Mouse (Mus musculus) lung, embryonic 16.5 days (tissue): ENCODE data around the gene Wnt7a. TPM values are rescaled to one million over a fixed set of nuclear protein-coding genes. Genes with fewer than 3 reads are reported as not detected.
A peak's percentile ranks its signal among the peaks of the same experiment; 100 is the strongest.

Source experiments
- ATAC-seq: fragments of 200-750 bp; cut with Nextera tagmentation; 2 replicates; pipeline ENCODE4 v1.8.0; 2017; ENCODE audit warnings: low read depth, mild to moderate bottlenecking, moderate library complexity
- H3K27ac ChIP-seq: fragments of 300-500 bp; sonication (generic); 2 replicates; pipeline ENCODE4 v1.5.1; 2014; ENCODE audit warnings: mild to moderate bottlenecking, control low read depth, low read length
- H3K27me3 ChIP-seq: fragments of 300-500 bp; sonication (generic); 2 replicates; pipeline ENCODE4 v1.6.1; 2014; ENCODE audit warnings: low read depth, low read length, mixed read lengths; ENCODE audit not compliant: control insufficient read depth, insufficient read depth
- H3K36me3 ChIP-seq: fragments of 300-500 bp; sonication (generic); 2 replicates; pipeline ENCODE4 v1.6.1; 2014; ENCODE audit warnings: low read length; ENCODE audit not compliant: control insufficient read depth, insufficient read depth
- H3K4me1 ChIP-seq: fragments of 300-500 bp; sonication (generic); replicated peaks from 2 replicates; pipeline ENCODE4 v1.6.1; 2014; ENCODE audit warnings: low read length, mixed read lengths; ENCODE audit not compliant: control insufficient read depth, insufficient read depth
- H3K4me2 ChIP-seq: fragments of 300-500 bp; sonication (generic); 2 replicates; pipeline ENCODE4 v1.6.1; 2014; ENCODE audit warnings: low read depth, low read length, control low read depth
- H3K4me3 ChIP-seq: fragments of 300-500 bp; sonication (generic); 2 replicates; pipeline ENCODE4 v1.5.1; 2014; ENCODE audit warnings: mild to moderate bottlenecking, low read length, control low read depth
- H3K9ac ChIP-seq: fragments of 300-500 bp; sonication (generic); 2 replicates; pipeline ENCODE4 v1.6.1; 2014; ENCODE audit warnings: low read length, control low read depth
- H3K9me3 ChIP-seq: fragments of 300-500 bp; sonication (generic); 2 replicates; pipeline ENCODE4 v1.6.1; 2016; ENCODE audit warnings: low read length; ENCODE audit not compliant: control insufficient read depth
- WGBS: fragments of 180-500 bp; shearing (Covaris S2); extraction: QIAGEN DNeasy Blood & Tissue Kit; methylation state at CpG from one replicate; pipeline ENCODE4 v1.1.7; 2014; 5-methylcytosine and 5-hydroxymethylcytosine counted together
- polyA plus RNA-seq: library from polyadenylated mRNA; unstranded; fragments of >200 nt; fragmentation: Nextera tagmentation; extraction: Ambion mirVana; gene quantifications from 2 replicates; pipeline ENCODE4 v1.2.1, GENCODE M21; 2015

The Wnt7a gene
- polyA plus RNA-seq, 1 experiment from 2014 or later: 2.5 TPM

DNA sequence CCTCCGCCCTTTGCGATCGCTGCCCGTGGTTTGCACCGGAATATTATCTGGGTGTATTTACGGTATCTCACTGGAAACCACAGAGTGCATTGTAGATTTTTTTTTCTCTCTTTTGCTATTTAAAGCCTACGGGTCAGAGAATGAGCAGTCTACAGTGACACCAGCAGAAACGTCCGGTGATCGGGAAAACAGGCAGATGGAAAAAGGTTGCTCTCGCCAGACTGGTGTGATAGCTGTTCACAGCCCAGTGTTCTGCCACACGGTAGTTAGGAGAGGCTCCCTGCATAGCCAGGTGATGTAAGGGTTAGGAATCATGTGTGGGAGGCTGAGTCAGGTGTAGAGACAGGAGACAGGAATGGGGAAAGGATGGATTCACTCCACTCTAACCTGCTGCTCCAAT, 10.6 kb downstream of the Wnt7a start:
- Histone ChIP-seq H3K27me3 (no peaks in the 10 kb centered on the region; the same call in 1 of the 2 replicates), H3K27ac (no peak overlapping the region), H3K9ac (no peak overlapping the region), H3K9me3 (no peaks in the 10 kb centered on the region), H3K4me3 (no peak overlapping the region), H3K36me3 (no peaks in the 10 kb centered on the region), H3K4me2 (no peak overlapping the region), H3K4me1 (no peaks in the 10 kb centered on the region)
- ATAC-seq: no peak
- 67% methylated on average over 12 of the region's 12 CpGs for WGBS

DNA sequence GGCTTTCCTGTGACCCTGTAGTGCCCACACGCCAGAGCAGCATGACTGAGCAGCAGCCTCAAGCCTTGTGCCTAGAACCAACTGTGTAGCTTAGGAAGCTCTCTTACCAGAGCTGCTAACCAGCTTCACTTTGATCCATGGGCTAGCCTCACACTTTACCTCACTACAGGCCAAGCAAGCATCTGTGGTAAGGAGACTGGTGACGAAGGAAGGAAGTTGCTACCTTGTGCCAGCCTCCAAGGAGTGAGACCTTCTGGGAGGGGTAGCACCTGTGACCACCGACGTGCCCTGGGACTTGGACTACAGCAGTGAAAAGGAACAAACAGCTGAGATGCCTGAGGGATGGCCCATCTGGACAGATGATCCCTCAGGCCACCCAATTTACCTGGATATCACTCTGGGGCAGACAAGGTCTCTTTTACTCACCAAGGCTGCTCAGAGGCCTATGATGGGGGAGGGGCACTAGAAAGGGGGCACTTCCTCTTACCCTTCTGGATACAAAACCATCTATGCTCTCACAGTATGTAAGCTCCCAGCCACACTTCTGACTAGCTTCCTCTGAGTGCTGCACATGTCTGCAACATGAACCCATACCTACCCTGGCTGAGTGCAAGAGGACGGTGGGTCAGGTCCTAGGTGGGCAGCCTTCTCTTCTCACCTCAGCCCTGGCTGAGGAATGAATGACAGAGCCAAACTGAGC, 18.5 kb downstream of the Wnt7a start:
- Histone ChIP-seq H3K9ac (no peak overlapping the region), H3K4me2 (no peak overlapping the region), H3K27me3 (no peaks in the 10 kb centered on the region), H3K36me3 (no peaks in the 10 kb centered on the region), H3K4me1 (peaks cover 3% of the 10 kb centered on the region; the same call in 1 of the 2 replicates), H3K4me3 (no peak overlapping the region), H3K27ac (no peak overlapping the region), H3K9me3 (no peaks in the 10 kb centered on the region; the same call in 1 of the 2 replicates)
- WGBS: 78% methylated on average over 5 of the region's 5 CpGs
- ATAC-seq: no peak

DNA sequence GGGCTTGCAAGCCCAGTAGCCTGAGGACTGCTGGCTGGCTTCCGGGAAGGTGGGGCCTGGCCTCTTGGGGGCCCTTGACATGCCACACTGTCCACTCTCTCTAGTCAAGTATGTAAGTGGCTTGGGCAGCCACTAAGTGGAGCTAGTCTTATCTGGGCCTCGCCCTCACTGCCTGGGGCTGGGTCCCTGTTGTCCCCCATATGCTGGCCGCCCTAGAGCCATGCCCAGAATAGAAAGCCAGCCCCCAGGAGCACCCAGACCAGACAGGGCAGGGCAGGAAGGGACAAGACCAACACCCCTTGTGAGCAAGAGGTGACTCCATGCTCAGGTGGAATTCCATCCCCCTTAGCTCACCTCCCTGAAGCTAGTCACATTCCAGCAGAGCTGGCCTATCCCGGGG, 22.0 kb downstream of the Wnt7a start:
- peak; percentile 97 for ATAC-seq
- H3K4me3 ChIP-seq: no peak overlapping the region
- no peak overlapping the region for H3K4me2 ChIP-seq
- no peaks in the 10 kb centered on the region for H3K36me3 ChIP-seq
- no peaks in the 10 kb centered on the region; the same call in 1 of the 2 replicates for H3K9me3 ChIP-seq
- H3K27me3 ChIP-seq: no peaks in the 10 kb centered on the region
- H3K27ac ChIP-seq: peak overlapping the region; percentile 86
- peaks cover 3% of the 10 kb centered on the region; the same call in 1 of the 2 replicates for H3K4me1 ChIP-seq
- H3K9ac ChIP-seq: no peak overlapping the region
- WGBS: 42% methylated on average over 4 of the region's 4 CpGs

DNA sequence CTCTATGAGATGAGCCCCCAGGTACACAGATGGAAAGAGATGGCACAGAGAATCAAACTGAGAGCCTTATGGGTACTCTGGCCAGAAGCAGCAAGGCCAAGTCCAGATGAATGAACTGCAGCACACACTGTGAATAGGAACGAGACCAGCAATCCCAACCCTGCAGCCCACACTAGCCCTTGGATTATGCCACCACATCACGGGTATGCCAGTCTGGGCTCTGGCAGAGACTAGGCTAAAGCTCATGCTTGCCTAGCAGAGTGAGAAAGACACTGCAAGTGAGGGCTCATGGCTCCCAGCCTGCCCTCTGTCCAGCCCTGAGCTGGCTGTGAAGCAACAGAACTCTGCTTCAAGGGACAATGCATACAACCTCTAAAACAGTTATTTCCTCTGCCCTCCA, 26.7 kb downstream of the Wnt7a start:
- Histone ChIP-seq H3K9ac (no peak overlapping the region), H3K27me3 (no peaks in the 10 kb centered on the region), H3K4me2 (no peak overlapping the region), H3K27ac (no peak overlapping the region), H3K36me3 (no peaks in the 10 kb centered on the region), H3K4me1 (peaks cover 7% of the 10 kb centered on the region), H3K9me3 (no peaks in the 10 kb centered on the region), H3K4me3 (no peak overlapping the region)
- 76% methylated on average over 2 of the region's 2 CpGs for WGBS
- no peak for ATAC-seq

DNA sequence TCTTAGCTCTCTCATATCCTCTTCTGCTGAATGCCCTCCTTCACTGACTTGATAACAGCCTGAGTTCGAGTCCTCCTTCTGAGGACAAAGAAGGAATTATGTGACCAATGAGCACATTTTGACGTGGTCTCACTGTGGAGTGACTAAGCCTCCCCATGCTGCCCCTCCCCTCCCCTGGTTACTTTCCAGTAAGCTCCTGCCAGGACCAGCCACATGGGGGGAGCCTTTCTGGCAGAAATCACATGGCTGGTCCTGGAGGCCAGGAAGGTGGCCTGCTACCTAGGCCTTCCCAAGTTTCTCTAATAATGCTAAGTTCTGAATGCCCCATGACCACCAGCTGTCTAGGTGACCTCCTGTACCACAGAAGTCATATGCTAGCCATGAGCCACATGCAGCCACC, 27.3 kb downstream of the Wnt7a start:
- Histone ChIP-seq H3K27me3 (no peaks in the 10 kb centered on the region), H3K9ac (no peak overlapping the region), H3K9me3 (no peaks in the 10 kb centered on the region), H3K4me2 (no peak overlapping the region), H3K27ac (no peak overlapping the region), H3K4me1 (peaks cover 7% of the 10 kb centered on the region), H3K4me3 (no peak overlapping the region), H3K36me3 (no peaks in the 10 kb centered on the region)
- no peak for ATAC-seq
- WGBS: 37% methylated on average over 2 of the region's 2 CpGs

DNA sequence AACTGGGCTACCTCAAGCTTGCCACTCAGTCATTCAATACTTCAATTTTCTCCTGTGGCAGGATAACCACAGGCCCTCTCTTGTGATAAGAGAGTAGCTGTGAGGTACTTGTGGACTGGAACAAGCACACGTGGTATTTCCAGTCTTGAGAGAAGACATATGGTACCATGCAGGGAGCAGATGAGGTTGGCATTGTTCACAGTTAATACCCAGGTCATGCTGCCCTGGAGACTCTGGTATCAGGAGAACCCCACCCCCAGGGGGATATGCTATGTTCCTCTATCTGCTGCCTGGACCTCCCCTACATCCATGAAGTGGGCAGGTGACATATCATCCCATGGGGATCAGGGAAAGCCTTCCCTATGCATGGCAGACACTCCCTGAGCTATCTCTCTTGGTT, 27.9 kb downstream of the Wnt7a start:
- Histone ChIP-seq H3K36me3 (no peaks in the 10 kb centered on the region), H3K9me3 (no peaks in the 10 kb centered on the region), H3K4me3 (no peak overlapping the region), H3K27ac (no peak overlapping the region), H3K4me2 (no peak overlapping the region), H3K4me1 (peaks cover 4% of the 10 kb centered on the region), H3K9ac (no peak overlapping the region), H3K27me3 (no peaks in the 10 kb centered on the region)
- WGBS: 17% methylated on average over 1 of the region's 1 CpGs
- no peak for ATAC-seq

DNA sequence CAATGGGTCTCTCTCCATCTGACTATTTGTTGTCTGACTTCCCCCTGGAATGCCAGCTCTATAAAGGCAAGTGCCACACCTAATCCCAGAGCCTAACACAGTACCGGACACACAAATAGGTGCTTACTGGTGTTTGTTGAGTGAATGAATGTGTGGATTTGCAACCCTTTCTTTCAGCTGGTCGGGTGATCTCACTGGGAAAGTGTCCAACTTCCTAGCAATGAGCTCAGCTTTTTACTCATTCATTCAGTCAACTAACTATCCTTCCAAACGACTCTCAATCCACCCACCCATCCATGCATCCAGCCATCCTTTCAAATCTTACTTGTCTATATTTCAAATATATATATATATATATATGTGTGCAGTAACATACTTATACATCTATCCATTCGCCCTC, 31.3 kb downstream of the Wnt7a start:
- H3K4me3 ChIP-seq: no peak overlapping the region
- no peaks in the 10 kb centered on the region for H3K27me3 ChIP-seq
- no peak overlapping the region for H3K4me2 ChIP-seq
- WGBS: 66% methylated on average over 4 of the region's 4 CpGs
- no peak overlapping the region for H3K9ac ChIP-seq
- no peaks in the 10 kb centered on the region for H3K36me3 ChIP-seq
- peaks cover 4% of the 10 kb centered on the region for H3K4me1 ChIP-seq
- ATAC-seq: no peak
- H3K27ac ChIP-seq: no peak overlapping the region
- H3K9me3 ChIP-seq: no peaks in the 10 kb centered on the region

DNA sequence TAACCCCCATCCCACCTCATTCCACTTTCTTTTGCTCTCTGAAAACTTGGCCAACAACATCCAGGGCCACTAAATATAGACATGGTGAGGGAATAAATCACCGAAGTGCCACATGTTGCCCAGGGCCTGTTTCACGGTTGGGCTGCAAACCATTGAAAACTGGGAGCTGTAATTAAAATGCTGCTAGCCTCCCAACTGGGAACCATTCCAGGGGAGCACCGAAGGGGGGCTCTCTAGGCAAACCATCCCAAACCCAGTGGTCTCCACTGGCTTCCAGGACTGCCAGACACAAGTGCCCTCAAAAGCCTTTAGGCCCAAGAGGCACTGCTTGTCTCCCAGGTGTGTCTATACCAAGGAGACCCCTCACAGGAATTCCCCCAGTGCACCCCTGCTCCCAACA, 31.9 kb downstream of the Wnt7a start:
- H3K4me3 ChIP-seq: no peak overlapping the region
- no peaks in the 10 kb centered on the region for H3K9me3 ChIP-seq
- no peaks in the 10 kb centered on the region for H3K36me3 ChIP-seq
- H3K4me2 ChIP-seq: no peak overlapping the region
- WGBS: 65% methylated on average over 3 of the region's 3 CpGs
- ATAC-seq: no peak
- peaks cover 4% of the 10 kb centered on the region for H3K4me1 ChIP-seq
- no peaks in the 10 kb centered on the region for H3K27me3 ChIP-seq
- H3K27ac ChIP-seq: no peak overlapping the region
- no peak overlapping the region for H3K9ac ChIP-seq

DNA sequence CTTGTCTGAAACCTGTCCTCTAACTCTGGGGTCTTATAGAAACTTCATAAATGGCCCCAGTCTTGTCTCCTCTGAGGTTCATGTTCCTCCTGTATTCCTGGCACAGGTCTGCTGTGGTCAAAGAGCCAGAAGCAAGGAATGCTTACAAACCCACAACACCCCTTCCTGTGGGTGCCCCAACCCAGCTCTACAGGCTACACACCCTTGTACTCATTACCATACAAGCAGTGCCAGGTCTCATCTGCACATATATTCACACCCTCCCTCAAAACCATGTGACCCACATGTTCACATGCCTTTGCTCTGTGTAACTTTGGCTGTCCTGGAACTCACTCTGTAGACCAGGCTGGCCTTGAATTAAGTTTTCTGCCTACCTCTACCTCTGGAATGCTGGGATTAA, 38.2 kb downstream of the Wnt7a start:
- Histone ChIP-seq H3K4me1 (no peaks in the 10 kb centered on the region), H3K27me3 (no peaks in the 10 kb centered on the region), H3K9me3 (no peaks in the 10 kb centered on the region), H3K27ac (0 out of 2 replicates have a peak overlapping the region, but pooled peaks have one; percentile 3), H3K9ac (no peak overlapping the region), H3K4me2 (no peak overlapping the region), H3K36me3 (no peaks in the 10 kb centered on the region), H3K4me3 (no peak overlapping the region)
- ATAC-seq: peak; percentile 48; the same call in 1 of the 2 replicates

DNA sequence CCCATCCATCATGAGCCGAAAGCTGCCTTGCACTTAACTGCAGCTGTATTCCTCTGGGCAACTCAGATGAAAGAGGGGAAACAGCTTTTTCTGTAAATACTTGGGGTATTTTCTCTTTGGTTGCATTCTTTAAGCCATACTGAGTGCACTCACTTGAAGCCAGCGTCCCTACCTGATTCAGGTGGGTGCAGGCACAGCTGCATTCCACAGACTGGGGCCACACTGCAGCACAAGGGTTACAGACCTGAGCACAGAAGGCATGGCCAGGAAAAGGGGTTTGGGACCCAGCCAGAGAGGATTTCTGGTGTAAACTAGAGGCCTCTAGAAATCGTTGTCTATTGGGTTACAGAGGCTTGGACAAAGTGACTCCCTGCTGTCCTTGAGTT, 38.6 kb downstream of the Wnt7a start:
- H3K4me1 ChIP-seq: no peaks in the 10 kb centered on the region
- H3K27ac ChIP-seq: no peak overlapping the region
- 8% methylated on average over 3 of the region's 3 CpGs for WGBS
- H3K4me2 ChIP-seq: no peak overlapping the region
- H3K4me3 ChIP-seq: no peak overlapping the region
- H3K9me3 ChIP-seq: no peaks in the 10 kb centered on the region
- H3K27me3 ChIP-seq: no peaks in the 10 kb centered on the region
- peak; percentile 81 for ATAC-seq
- H3K36me3 ChIP-seq: no peaks in the 10 kb centered on the region
- no peak overlapping the region for H3K9ac ChIP-seq
